ENCODE assay signal across 8 mouse cellular contexts in the genomic region with DNA sequence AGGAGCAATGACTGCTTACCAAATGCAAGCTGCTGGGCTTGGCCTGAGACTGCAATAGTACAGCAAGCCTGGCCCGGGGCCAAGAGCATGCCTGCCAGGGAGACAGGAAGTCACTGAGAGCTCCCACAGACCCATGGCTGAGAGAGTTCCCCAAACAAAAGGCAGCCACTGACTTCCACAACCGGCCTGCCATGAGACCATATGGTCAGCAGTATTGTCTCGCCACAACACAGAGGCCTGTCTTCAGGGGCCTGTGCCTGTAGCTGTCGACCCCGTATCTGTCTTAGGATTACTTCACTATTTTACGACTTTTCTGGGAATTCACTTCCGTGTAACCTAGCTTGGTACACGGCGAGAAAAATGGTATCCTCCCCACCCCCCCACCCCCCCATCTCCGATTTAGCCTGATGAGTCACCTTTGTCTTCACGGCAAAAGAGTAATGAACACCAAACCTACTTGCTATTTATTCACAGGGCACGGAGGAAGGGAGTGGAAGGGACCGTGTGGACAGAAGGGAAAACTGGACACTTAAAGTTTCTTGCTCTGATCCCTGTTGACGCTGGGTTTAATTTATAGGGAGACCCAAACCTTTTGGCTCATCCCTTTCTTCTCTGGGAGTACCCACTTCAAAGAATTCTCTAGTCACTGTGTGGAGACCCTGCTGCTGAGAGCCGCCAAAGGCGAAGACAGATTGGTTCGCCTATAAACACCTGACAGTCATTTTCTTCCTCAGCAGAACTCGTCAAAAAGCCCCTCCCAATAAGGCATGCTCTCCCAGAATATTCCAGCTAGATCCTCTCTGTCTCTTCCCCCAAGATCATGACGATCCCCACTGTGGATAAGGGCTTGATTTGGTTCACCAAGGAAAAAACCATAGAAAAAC. TPM values are rescaled to one million over a fixed set of nuclear protein-coding genes. Genes with fewer than 3 reads are reported as not detected.
DNase-seq lines count a peak whose midpoint lies in the region; ATAC-seq and TF ChIP-seq lines count a peak whose summit lies in the region.

No protein-coding gene starts in this region.

- H3K27ac ChIP-seq in embryonic facial prominence, embryonic 13.5 days, result peak overlapping the region; percentile 78
- peak overlapping the region; percentile 77 for H3K27ac ChIP-seq in kidney, adult 2 months (ENCODE audit: insufficient read depth, low read depth, low read length)
- H3K27ac ChIP-seq in limb, embryonic 10.5 days, result peak overlapping the region; percentile 89
- H3K27ac ChIP-seq in midbrain, embryonic 10.5 days (replicated peaks), result peak overlapping the region; percentile 83

- H3K4me2 ChIP-seq in embryonic facial prominence, embryonic 13.5 days, result peak overlapping the region; percentile 49

- WGBS in embryonic facial prominence, embryonic 13.5 days, result 21% methylated on average over 19 of the region's 19 CpGs
- 23% methylated on average over 19 of the region's 19 CpGs for WGBS in kidney, adult 2 months
- 7% methylated on average over 19 of the region's 19 CpGs for WGBS in limb, embryonic 10.5 days
- WGBS in midbrain, embryonic 10.5 days, result 39% methylated on average over 19 of the region's 19 CpGs

- DNase-seq in adrenal gland, postnatal 25 days, result peak; percentile 99
- DNase-seq in heart, adult 8-10 months (ENCODE audit: low spot score), result peak; percentile 94
- peak; percentile 96 for DNase-seq in kidney, adult 2 months
- DNase-seq in limb, embryonic 10.5 days (ENCODE audit: low spot score), result peak; percentile 77
- peak; percentile 67 for DNase-seq in midbrain, embryonic 10.5 days (ENCODE audit: low spot score)
- peak; percentile 75 to 77 for DNase-seq in right cerebral cortex, postnatal 36 days (ENCODE audit: low spot score in 2 of 2)
- peak; percentile 91 for DNase-seq in urinary bladder, postnatal 25 days (ENCODE audit: low spot score)

- TF ChIP-seq CTCF in kidney, adult 2 months (conservative IDR thresholded peaks at IDR 0.05; ENCODE audit: insufficient read depth, insufficient read length, low read depth, low read length), result no peak

- H3K36me3 ChIP-seq in embryonic facial prominence, embryonic 13.5 days, result no peaks in the 10 kb centered on the region
- H3K36me3 ChIP-seq in kidney, adult 2 months (ENCODE audit: control insufficient read depth, insufficient read depth, low read length), result no peaks in the 10 kb centered on the region
- H3K36me3 ChIP-seq in limb, embryonic 10.5 days, result no peaks in the 10 kb centered on the region
- H3K36me3 ChIP-seq in midbrain, embryonic 10.5 days, result no peaks in the 10 kb centered on the region

- peak; percentile 66; the same call in 1 of the 2 replicates for ATAC-seq in embryonic facial prominence, embryonic 13.5 days (ENCODE audit: insufficient number of reproducible peaks, insufficient read depth, low FRiP score, low TSS enrichment, low read depth)

- H3K9ac ChIP-seq in embryonic facial prominence, embryonic 13.5 days, result 0 out of 2 replicates have a peak overlapping the region, but pooled peaks have one; percentile 54

- no peak for TF ChIP-seq POLR2A in kidney, adult 2 months (IDR thresholded peaks at IDR 0.05; ENCODE audit: low read depth, low read length)

- H3K9me3 ChIP-seq in embryonic facial prominence, embryonic 13.5 days, result no peaks in the 10 kb centered on the region
- H3K9me3 ChIP-seq in limb, embryonic 10.5 days (replicated peaks), result no peaks in the 10 kb centered on the region
- no peaks in the 10 kb centered on the region for H3K9me3 ChIP-seq in midbrain, embryonic 10.5 days (replicated peaks)

- H3K4me3 ChIP-seq in embryonic facial prominence, embryonic 13.5 days, result peak overlapping the region; percentile 8; the same call in 1 of the 2 replicates
- H3K4me3 ChIP-seq in kidney, adult 2 months (ENCODE audit: insufficient read depth, low read depth, low read length), result peak overlapping the region; percentile 56
- peak overlapping the region; percentile 21 for H3K4me3 ChIP-seq in limb, embryonic 10.5 days
- H3K4me3 ChIP-seq in midbrain, embryonic 10.5 days, result peak overlapping the region; percentile 10; the same call in 1 of the 2 replicates

- H3K27me3 ChIP-seq in embryonic facial prominence, embryonic 13.5 days, result no peaks in the 10 kb centered on the region
- H3K27me3 ChIP-seq in kidney, adult 2 months (replicated peaks; ENCODE audit: control insufficient read depth, insufficient read depth, low read length), result no peaks in the 10 kb centered on the region
- H3K27me3 ChIP-seq in limb, embryonic 10.5 days (ENCODE audit: low read depth, poor library complexity, severe bottlenecking), result no peaks in the 10 kb centered on the region
- H3K27me3 ChIP-seq in midbrain, embryonic 10.5 days (ENCODE audit: low read depth, poor library complexity, severe bottlenecking), result no peaks in the 10 kb centered on the region

- H3K4me1 ChIP-seq in embryonic facial prominence, embryonic 13.5 days, result peaks cover 42% of the 10 kb centered on the region
- peaks cover 13% of the 10 kb centered on the region; the same call in 1 of the 2 replicates for H3K4me1 ChIP-seq in kidney, adult 2 months (ENCODE audit: control insufficient read depth, insufficient read depth, low read length)
- peaks cover 59% of the 10 kb centered on the region for H3K4me1 ChIP-seq in limb, embryonic 10.5 days
- peaks cover 62% of the 10 kb centered on the region for H3K4me1 ChIP-seq in midbrain, embryonic 10.5 days

RNA-seq across cellular contexts. Expression of a gene that starts 16.2 kb away (rescaled TPM):
- total RNA-seq in adrenal gland, postnatal 25 days (2021), result 8.2 and 11.8 TPM in 2 replicates
- polyA plus RNA-seq in embryonic facial prominence, embryonic 13.5 days (2015; fragmentation: Nextera tagmentation; extraction: Ambion mirVana), result 5.8 and 6.5 TPM in 2 replicates
- total RNA-seq in heart, adult 8-10 months (2022), result 1 to 10 TPM; 1.9 to 3.3 (median 2.7) TPM
- 3.6 and 3.7 TPM in 2 replicates for polyA plus RNA-seq in kidney, adult 2 months (2012; rRNA removed)
- polyA plus RNA-seq in limb, embryonic 10.5 days (2016; fragmentation: Nextera tagmentation; extraction: Ambion mirVana), result 4.3 and 4.7 TPM in 2 replicates
- 5.4 and 6.8 TPM in 2 replicates for polyA plus RNA-seq in midbrain, embryonic 10.5 days (2016; fragmentation: Nextera tagmentation; extraction: Ambion mirVana)

Comparison
In these comparisons a context has a peak if more than half of its experiments do, and no peak if none do; other contexts are left out.
1. Peak in every context shown above with its lines: DNase-seq, ATAC-seq, H3K4me3 ChIP-seq and H3K27ac ChIP-seq.